Mouse (Mus musculus) heart, embryonic 14.5 days (tissue): ENCODE data around the gene Fgd4. TPM values are rescaled to one million over a fixed set of nuclear protein-coding genes. Genes with fewer than 3 reads are reported as not detected.
"Not testable (repeated sequence)": the region's sequence is repeated elsewhere in the genome, so short reads cannot be mapped to it uniquely, and the experiment has no call there.

Source experiments
- ATAC-seq: fragments of 200-750 bp; cut with Nextera tagmentation; 2 replicates; pipeline ENCODE4 v1.8.0; 2017; ENCODE audit warnings: low read depth, moderate TSS enrichment; ENCODE audit not compliant: insufficient number of reproducible peaks, insufficient read depth, low FRiP score
- H3K27ac ChIP-seq, 2 experiments: fragments of 200-500 bp in 1 of 2; fragments of 300-500 bp in 1 of 2; sonication (generic) in 1 of 2; replicated peaks in 1 of 2; 2 replicates each; pipeline ENCODE4 v1.5.1; 2012 to 2014; ENCODE audit warnings: low read depth in 2 of 2, low read length in 2 of 2, control low read depth in 1 of 2, mild to moderate bottlenecking in 1 of 2, mixed read lengths in 1 of 2; ENCODE audit not compliant: control insufficient read depth in 1 of 2, insufficient read depth in 1 of 2
- H3K27me3 ChIP-seq: fragments of 300-500 bp; sonication (generic); 2 replicates; pipeline ENCODE4 v1.6.1; 2014; ENCODE audit warnings: mild to moderate bottlenecking, low read length, control low read depth; ENCODE audit not compliant: control insufficient read depth, insufficient read depth
- H3K36me3 ChIP-seq: fragments of 300-500 bp; sonication (generic); 2 replicates; pipeline ENCODE4 v1.6.1; 2014; ENCODE audit warnings: mild to moderate bottlenecking, control low read depth, low read length, mixed read lengths; ENCODE audit not compliant: control insufficient read depth, insufficient read depth
- H3K4me1 ChIP-seq, 2 experiments: fragments of 200-500 bp in 1 of 2; fragments of 300-500 bp in 1 of 2; sonication (generic) in 1 of 2; 2 replicates each; pipeline ENCODE4 v1.6.1; 2012 to 2014; ENCODE audit warnings: low read length in 2 of 2, control low read depth in 1 of 2, mixed read lengths in 1 of 2; ENCODE audit not compliant: control insufficient read depth in 2 of 2, insufficient read depth in 2 of 2
- H3K4me2 ChIP-seq: fragments of 300-500 bp; sonication (generic); 2 replicates; pipeline ENCODE4 v1.6.1; 2014; ENCODE audit warnings: mild to moderate bottlenecking, low read length
- H3K4me3 ChIP-seq, 2 experiments: fragments of 200-500 bp in 1 of 2; fragments of 300-500 bp in 1 of 2; sonication (generic) in 1 of 2; 2 replicates each; pipeline ENCODE4 v1.5.1; 2012 to 2014; ENCODE audit warnings: low read length in 2 of 2, mild to moderate bottlenecking in 2 of 2, control low read depth in 1 of 2, low read depth in 1 of 2, moderate library complexity in 1 of 2; ENCODE audit not compliant: control insufficient read depth in 1 of 2, insufficient read depth in 1 of 2
- H3K9ac ChIP-seq: fragments of 300-500 bp; sonication (generic); 2 replicates; pipeline ENCODE4 v1.6.1; 2014; ENCODE audit warnings: mild to moderate bottlenecking, low read length
- H3K9me3 ChIP-seq: fragments of 300-500 bp; sonication (generic); 2 replicates; pipeline ENCODE4 v1.6.1; 2016; ENCODE audit warnings: low read length, control low read depth; ENCODE audit not compliant: control insufficient read depth
- WGBS: fragments of 180-500 bp; shearing (Covaris S2); extraction: QIAGEN DNeasy Blood & Tissue Kit; methylation state at CpG from one replicate; pipeline ENCODE4 v1.1.7; 2014; 5-methylcytosine and 5-hydroxymethylcytosine counted together
- polyA plus RNA-seq: library from polyadenylated mRNA; unstranded; fragments of >200 nt; fragmentation: Nextera tagmentation; extraction: Ambion mirVana; gene quantifications from 2 replicates; pipeline ENCODE4 v1.2.1, GENCODE M21; 2014

Fgd4 gene
- polyA plus RNA-seq, 1 experiment from 2014 or later = 15.7 TPM

- Histone ChIP-seq H3K27me3 (no peaks in the 10 kb centered on the region), H3K4me3 (no peak overlapping the region), H3K9me3 (no peaks in the 10 kb centered on the region), H3K4me2 (no peak overlapping the region), H3K36me3 (peaks cover 22% of the 10 kb centered on the region; the same call in 1 of the 2 replicates), H3K9ac (no peak overlapping the region), H3K4me1 (no peaks in the 10 kb centered on the region), H3K27ac (no peak overlapping the region)
- 87% methylated on average over 4 of the region's 4 CpGs for WGBS
- ATAC-seq = no peak
These were observed 115.7 kb downstream of the Fgd4 start for GRCm38 (mm10) chr16:16484601-16485000.

GRCm38 (mm10) chr16:16473451-16473850 lies 126.9 kb downstream of the Fgd4 start:
- not testable (repeated sequence) for H3K27ac ChIP-seq, H3K4me2 ChIP-seq, H3K4me1 ChIP-seq, H3K4me3 ChIP-seq, H3K9ac ChIP-seq, ATAC-seq, H3K27me3 ChIP-seq, H3K9me3 ChIP-seq
- 59% methylated on average over 10 of the region's 10 CpGs for WGBS
- H3K36me3 ChIP-seq = peaks cover 24% of the 10 kb centered on the region; the same call in 1 of the 2 replicates

GRCm38 (mm10) chr16:16450021-16450420 lies 150.3 kb downstream of the Fgd4 start:
- Histone ChIP-seq H3K36me3 (peaks cover 20% of the 10 kb centered on the region), H3K27me3 (no peaks in the 10 kb centered on the region), H3K4me3 (no peak overlapping the region), H3K27ac (no peak overlapping the region), H3K4me2 (no peak overlapping the region), H3K4me1 (no peaks in the 10 kb centered on the region), H3K9ac (no peak overlapping the region), H3K9me3 (no peaks in the 10 kb centered on the region)
- ATAC-seq = no peak
- WGBS = 83% methylated on average over 1 of the region's 1 CpGs

GRCm38 (mm10) chr16:16438436-16438835 lies 161.9 kb downstream of the Fgd4 start:
- no peaks in the 10 kb centered on the region for H3K27me3 ChIP-seq
- no peak for ATAC-seq
- no peak overlapping the region for H3K27ac ChIP-seq
- H3K36me3 ChIP-seq = peaks cover 18% of the 10 kb centered on the region
- H3K9ac ChIP-seq = no peak overlapping the region
- H3K9me3 ChIP-seq = no peaks in the 10 kb centered on the region
- WGBS = 65% methylated on average over 1 of the region's 1 CpGs
- H3K4me1 ChIP-seq = no peaks in the 10 kb centered on the region
- H3K4me3 ChIP-seq = no peak overlapping the region
- no peak overlapping the region for H3K4me2 ChIP-seq

GRCm38 (mm10) chr16:16422456-16422855 lies 177.9 kb downstream of the Fgd4 start:
- Histone ChIP-seq H3K27me3 (no peaks in the 10 kb centered on the region), H3K9me3 (no peaks in the 10 kb centered on the region), H3K9ac (no peak overlapping the region), H3K27ac (no peak overlapping the region), H3K36me3 (peaks cover 19% of the 10 kb centered on the region), H3K4me3 (no peak overlapping the region), H3K4me2 (no peak overlapping the region), H3K4me1 (no peaks in the 10 kb centered on the region)
- ATAC-seq = no peak
- 91% methylated on average over 2 of the region's 2 CpGs for WGBS

- H3K27ac ChIP-seq, H3K9me3 ChIP-seq, ATAC-seq, H3K4me2 ChIP-seq, H3K27me3 ChIP-seq, H3K4me1 ChIP-seq, H3K9ac ChIP-seq, H3K36me3 ChIP-seq, H3K4me3 ChIP-seq: not testable (repeated sequence)
- 68% methylated on average over 8 of the region's 9 CpGs for WGBS
These were observed 233.1 kb downstream of the Fgd4 start for GRCm38 (mm10) chr16:16367217-16367616.

Other genes starting within 250 kb of the Fgd4 start
- 68.4 and 74.3 TPM in 2 replicates for gene Dnm1l, start 241.6 kb downstream of the Fgd4 start, polyA plus RNA-seq
- gene Olfr19, start 75.9 kb upstream of the Fgd4 start, polyA plus RNA-seq = not detected in 2 replicates
- gene Spag6l, start 228.9 kb upstream of the Fgd4 start, polyA plus RNA-seq = 0.26 and 0.30 TPM in 2 replicates